Mouse (Mus musculus): ENCODE measurements around the gene Slfn14.

DNA sequence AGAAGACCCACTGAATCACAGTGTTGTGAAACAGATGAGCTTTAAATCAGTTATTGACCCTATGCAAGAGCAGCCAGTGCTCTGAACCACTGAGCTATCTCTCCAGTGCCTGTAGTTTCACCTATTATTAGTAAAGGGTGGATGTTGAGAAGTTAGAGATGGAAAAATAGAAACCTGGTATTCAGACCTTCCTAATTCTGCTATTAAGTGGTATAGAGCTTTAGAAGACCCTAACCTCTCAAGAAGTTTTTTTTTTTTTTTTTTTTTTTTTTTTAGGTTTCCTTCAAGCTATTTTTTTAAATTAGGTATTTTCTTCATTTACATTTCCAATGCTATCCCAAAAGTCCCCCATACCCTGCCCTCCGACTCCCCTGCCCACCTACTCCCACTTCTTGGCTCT is 6.7 kb upstream of the Slfn14 start:
- TF ChIP-seq USF2 (IDR thresholded peaks at IDR 0.05; ENCODE audit: borderline replicate concordance in 1 of 2, insufficient read depth in 1 of 2, low read depth in 1 of 2, low read length in 2 of 2) (no peak), KAT2A (conservative IDR thresholded peaks at IDR 0.05; ENCODE audit: low read depth, low read length) (no peak), POLR2A (IDR thresholded peaks at IDR 0.05; ENCODE audit: control insufficient read depth in 1 of 2, insufficient read depth in 1 of 2, low read depth in 1 of 2, low read length in 2 of 2, poor library complexity in 1 of 2) (no peak), CTCF (IDR thresholded peaks at IDR 0.05 in 2 of 3, conservative IDR thresholded peaks at IDR 0.05 in 1 of 3; ENCODE audit: control insufficient read depth in 1 of 3, insufficient read depth in 1 of 3, low read depth in 2 of 3, low read length in 3 of 3, poor library complexity in 1 of 3, severe bottlenecking in 1 of 3) (no peak), ZC3H11A (IDR thresholded peaks at IDR 0.05; ENCODE audit: low read depth, low read length) (no peak), MAX (IDR thresholded peaks at IDR 0.05; ENCODE audit: low read length) (no peak)
